Comparison of ENCODE assay signal across 14 mouse cellular contexts in the genomic region with DNA sequence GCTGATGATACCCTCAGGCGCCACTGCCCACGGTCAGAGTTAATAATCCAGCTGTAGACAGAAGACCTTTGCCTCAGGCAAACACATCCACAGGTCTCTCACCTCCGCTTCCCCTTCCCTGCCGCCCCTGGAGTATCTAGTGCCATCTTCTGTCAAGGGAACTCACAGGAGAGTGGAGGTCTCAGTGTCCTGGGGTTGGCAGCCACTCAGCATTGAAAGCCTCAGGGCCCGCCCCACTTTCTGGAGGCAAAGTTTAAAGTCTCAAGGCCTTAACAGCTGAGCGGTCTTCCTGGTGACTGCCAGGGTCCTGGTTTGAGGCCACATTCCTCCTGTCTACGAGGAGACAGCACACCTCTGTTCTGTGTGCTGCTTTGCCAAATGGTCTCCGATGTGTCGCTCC. TPM values are rescaled to one million over a fixed set of nuclear protein-coding genes. Genes with fewer than 3 reads are reported as not detected.
"Had no signal": no experiment of that assay in that cellular context is flagged by ENCODE, and none has a peak within 500 bp of the region (broad histone marks: within the 10 kb centered on the region; RNA-seq: fewer than 3 reads in every experiment).

No protein-coding gene starts in this region.

- H3K27ac ChIP-seq: left cerebral cortex, adult 2 months; limb, embryonic 10.5 days; liver, embryonic 14.5 days; midbrain, embryonic 13.5 days; neural tube, embryonic 15.5 days had no signal

- DNase-seq: lung, adult 2 months; lung, postnatal 36 days; right cerebral cortex, adult 18-20 months; right cerebral cortex, postnatal 25 days; thymus, postnatal 36 days had no signal

- H3K4me1 ChIP-seq: neural tube, embryonic 15.5 days had no signal

- H3K4me2 ChIP-seq: midbrain, embryonic 13.5 days; neural tube, embryonic 15.5 days had no signal

- H3K9ac ChIP-seq: liver, embryonic 14.5 days; midbrain, embryonic 13.5 days; neural tube, embryonic 15.5 days had no signal

- H3K36me3 ChIP-seq: limb, embryonic 10.5 days; midbrain, embryonic 13.5 days; neural tube, embryonic 15.5 days had no signal

- ATAC-seq: hindbrain, embryonic 16.5 days; inflammation-experienced regulatory T-cells, adult 6 months; lung, postnatal 0 days; midbrain, embryonic 13.5 days had no signal

- H3K9me3 ChIP-seq: limb, embryonic 10.5 days; midbrain, embryonic 13.5 days; neural tube, embryonic 15.5 days had no signal

- H3K4me3 ChIP-seq: left cerebral cortex, adult 2 months; limb, embryonic 10.5 days; midbrain, embryonic 13.5 days; myocyte; neural tube, embryonic 15.5 days had no signal

RNA-seq across cellular contexts. Expression of a gene that starts 3.2 kb away (rescaled TPM):
- polyA plus RNA-seq: inflammation-experienced regulatory T-cells, adult 6 months had no signal

RNA-seq across cellular contexts. Expression of a gene that starts 36.3 kb away (rescaled TPM):
- polyA plus RNA-seq: inflammation-experienced regulatory T-cells, adult 6 months had no signal
